Mouse (Mus musculus) midbrain, embryonic 11.5 days (tissue): ENCODE data around the gene Gm5798. TPM values are rescaled to one million over a fixed set of nuclear protein-coding genes. Genes with fewer than 3 reads are reported as not detected.
"Not testable (repeated sequence)": the region's sequence is repeated elsewhere in the genome, so short reads cannot be mapped to it uniquely, and the experiment has no call there.

Experiments used
- ATAC-seq: fragments of 200-750 bp; cut with Nextera tagmentation; 2 replicates; pipeline ENCODE4 v1.8.0; 2017; ENCODE audit warnings: moderate TSS enrichment, moderate library complexity; ENCODE audit not compliant: low FRiP score
- DNase-seq: peaks from one replicate; pipeline ENCODE4 v3.0.0; 2015; ENCODE audit warnings: low spot score; ENCODE audit errors: missing footprints
- H3K27ac ChIP-seq: fragments of 300-500 bp; sonication (generic); 2 replicates; pipeline ENCODE4 v1.5.1; 2014; ENCODE audit warnings: low read depth, low read length
- H3K27me3 ChIP-seq: fragments of 300-500 bp; sonication (generic); 2 replicates; pipeline ENCODE4 v1.6.1; 2014; ENCODE audit warnings: mild to moderate bottlenecking, low read length, moderate library complexity, mixed read lengths; ENCODE audit not compliant: control insufficient read depth, insufficient read depth
- H3K36me3 ChIP-seq: fragments of 300-500 bp; sonication (generic); 2 replicates; pipeline ENCODE4 v1.6.1; 2014; ENCODE audit warnings: mild to moderate bottlenecking, low read length, moderate library complexity, mixed read lengths; ENCODE audit not compliant: control insufficient read depth, insufficient read depth
- H3K4me1 ChIP-seq: fragments of 300-500 bp; sonication (generic); 2 replicates; pipeline ENCODE4 v1.6.1; 2014; ENCODE audit warnings: low read length; ENCODE audit not compliant: control insufficient read depth, insufficient read depth
- H3K4me2 ChIP-seq: fragments of 300-500 bp; sonication (generic); 2 replicates; pipeline ENCODE4 v1.6.1; 2014; ENCODE audit warnings: mild to moderate bottlenecking, moderate library complexity
- H3K4me3 ChIP-seq: fragments of 300-500 bp; sonication (generic); 2 replicates; pipeline ENCODE4 v1.5.1; 2014; ENCODE audit warnings: low read depth, low read length
- H3K9ac ChIP-seq: fragments of 300-500 bp; sonication (generic); 2 replicates; pipeline ENCODE4 v1.6.1; 2014; ENCODE audit warnings: low read length
- H3K9me3 ChIP-seq: fragments of 300-500 bp; sonication (generic); 2 replicates; pipeline ENCODE4 v1.6.1; 2016; ENCODE audit warnings: low read length; ENCODE audit not compliant: control insufficient read depth
- WGBS: fragments of 180-500 bp; shearing (Covaris S2); extraction: QIAGEN DNeasy Blood & Tissue Kit; methylation state at CpG from one replicate; pipeline ENCODE4 v1.1.7; 2014; 5-methylcytosine and 5-hydroxymethylcytosine counted together
- polyA plus RNA-seq: library from polyadenylated mRNA; unstranded; fragments of >200 nt; fragmentation: Nextera tagmentation; extraction: Ambion mirVana; gene quantifications from 2 replicates; pipeline ENCODE4 v1.2.1, GENCODE M21; 2014

Gene Gm5798
- not detected in 2 replicates for polyA plus RNA-seq

DNA sequence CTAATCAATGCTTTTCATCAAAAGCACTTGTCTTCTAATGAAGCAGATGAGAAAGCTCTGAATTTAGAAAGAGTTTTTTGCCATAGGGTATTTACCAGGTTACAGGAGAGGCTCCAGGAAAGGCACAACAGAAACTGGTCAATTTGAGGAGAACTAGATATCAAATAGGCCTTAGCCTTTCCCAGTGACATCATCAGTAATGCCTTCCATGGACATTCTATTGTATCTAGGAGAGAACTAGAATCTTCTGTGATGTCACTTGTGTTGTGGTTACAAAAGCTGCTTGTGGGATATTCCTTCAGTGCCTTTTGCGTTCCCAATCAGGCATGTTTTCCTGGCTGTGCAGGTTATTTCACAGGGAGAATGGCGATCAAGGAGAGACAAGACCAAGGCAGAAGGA is at the start of gene Gm5798:
Gene Gm5798, plus strand, starts transcription at position 301 of the 400 bp plus-strand sequence.
- not testable (repeated sequence) for H3K4me3 ChIP-seq, H3K9ac ChIP-seq, H3K4me2 ChIP-seq, H3K27me3 ChIP-seq, H3K36me3 ChIP-seq, ATAC-seq, H3K9me3 ChIP-seq, H3K27ac ChIP-seq, H3K4me1 ChIP-seq, DNase-seq
- 68% methylated on average over 2 of the region's 2 CpGs for WGBS

DNA sequence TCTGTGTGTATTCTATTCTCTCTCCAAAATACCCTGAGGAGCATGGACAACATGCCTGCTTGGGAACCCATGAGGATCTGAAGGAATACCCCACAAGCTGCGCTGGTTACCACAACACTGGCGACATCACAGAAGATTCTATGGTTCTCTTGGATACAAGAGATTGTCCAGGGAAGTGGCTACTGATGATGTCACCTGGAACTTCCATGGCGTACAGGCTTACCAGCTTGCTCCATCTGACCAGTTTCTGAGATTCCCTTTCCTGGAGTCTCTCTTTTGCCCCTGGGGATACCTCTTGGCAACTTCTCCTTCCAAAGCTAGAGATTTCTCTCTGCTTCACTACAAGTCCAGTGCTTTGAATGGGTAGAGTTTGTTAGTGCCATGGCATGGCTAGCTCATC is 37.9 kb downstream of the Gm5798 start, which contains the start of gene Gm7945:
Gene Gm7945, minus strand, starts transcription at position 101 of the 400 bp plus-strand sequence.
- H3K27ac ChIP-seq, H3K4me1 ChIP-seq, H3K4me3 ChIP-seq, H3K9ac ChIP-seq, H3K36me3 ChIP-seq, DNase-seq, H3K9me3 ChIP-seq, ATAC-seq, H3K27me3 ChIP-seq, H3K4me2 ChIP-seq: not testable (repeated sequence)
- no CpG with 5 or more reads among the region's 3 CpGs for WGBS

Other genes with a start within 250 kb of the Gm5798 start
- not detected in 2 replicates for gene Mat1a, start 243.6 kb upstream of the Gm5798 start, polyA plus RNA-seq
- gene Sftpa1, start 216.8 kb upstream of the Gm5798 start, polyA plus RNA-seq: not detected in 2 replicates
- gene Mbl1, start 197.2 kb upstream of the Gm5798 start, polyA plus RNA-seq: not detected in 2 replicates
- not detected in 2 replicates for gene Sftpd, start 163.5 kb upstream of the Gm5798 start, polyA plus RNA-seq
- gene Gm2832, start 69.8 kb upstream of the Gm5798 start, polyA plus RNA-seq: not detected in 2 replicates
- gene Gm7945, start 37.8 kb downstream of the Gm5798 start, polyA plus RNA-seq: not detected in 2 replicates
- gene Gm6482, start 59.7 kb downstream of the Gm5798 start, polyA plus RNA-seq: not detected in 2 replicates
- gene Gm7954, start 104.9 kb downstream of the Gm5798 start, polyA plus RNA-seq: not detected in 2 replicates
- not detected in 2 replicates for gene Gm3486, start 140.9 kb downstream of the Gm5798 start, polyA plus RNA-seq
- not detected in 2 replicates for gene Gm7970, start 207.0 kb downstream of the Gm5798 start, polyA plus RNA-seq
- gene 1700049E17Rik2, start 224.6 kb downstream of the Gm5798 start, polyA plus RNA-seq: not detected in 2 replicates